Mouse (Mus musculus): ENCODE measurements at regions not wholly inside any gene's neighbourhood (a gene's known extent, or its start where the extent isn't known, plus 50 kb on each side); places are given as distances from the start of the nearest gene placed in this dataset.

DNA sequence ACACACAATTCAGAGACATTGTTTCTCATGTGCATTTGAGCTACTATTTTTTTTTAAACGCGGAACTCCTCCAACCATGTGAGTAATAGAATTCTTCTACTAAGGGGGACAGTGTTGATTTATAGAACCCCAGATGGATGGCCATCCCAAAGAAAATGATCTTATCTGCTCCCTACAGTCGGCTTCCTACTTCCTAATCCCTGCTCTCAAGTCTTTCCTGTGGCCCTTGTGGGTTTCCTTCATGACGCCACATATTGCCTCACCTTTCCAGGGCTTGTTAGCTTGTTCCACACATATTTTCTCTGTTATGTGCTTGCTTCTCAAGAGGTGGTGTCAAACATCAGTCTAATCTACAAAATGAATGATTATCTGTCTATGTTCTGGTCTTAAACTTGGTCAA is 651.9 kb upstream of the Sox9 start:
- Histone ChIP-seq H3K4me1 (ENCODE audit: control insufficient read depth, insufficient read depth, low read length) (no peaks in the 10 kb centered on the region), H3K4me3 (ENCODE audit: low read depth, low read length) (no peak overlapping the region), H3K9me3 (ENCODE audit: control insufficient read depth, low read length) (no peaks in the 10 kb centered on the region), H3K27me3 (replicated peaks; ENCODE audit: control insufficient read depth, insufficient read depth, low read length) (no peaks in the 10 kb centered on the region), H3K27ac (replicated peaks; ENCODE audit: low read depth, low read length) (no peak overlapping the region), H3K36me3 (ENCODE audit: control insufficient read depth, insufficient read depth, low read length) (no peaks in the 10 kb centered on the region), H3K9ac (ENCODE audit: low read depth, low read length) (no peak overlapping the region), H3K4me2 (ENCODE audit: low read depth, low read length) (no peak overlapping the region)
- WGBS, result 82% methylated on average over 4 of the region's 4 CpGs
- no peak for ATAC-seq (ENCODE audit: low read depth)
- DNase-seq (ENCODE audit: low spot score), result no peak

DNA sequence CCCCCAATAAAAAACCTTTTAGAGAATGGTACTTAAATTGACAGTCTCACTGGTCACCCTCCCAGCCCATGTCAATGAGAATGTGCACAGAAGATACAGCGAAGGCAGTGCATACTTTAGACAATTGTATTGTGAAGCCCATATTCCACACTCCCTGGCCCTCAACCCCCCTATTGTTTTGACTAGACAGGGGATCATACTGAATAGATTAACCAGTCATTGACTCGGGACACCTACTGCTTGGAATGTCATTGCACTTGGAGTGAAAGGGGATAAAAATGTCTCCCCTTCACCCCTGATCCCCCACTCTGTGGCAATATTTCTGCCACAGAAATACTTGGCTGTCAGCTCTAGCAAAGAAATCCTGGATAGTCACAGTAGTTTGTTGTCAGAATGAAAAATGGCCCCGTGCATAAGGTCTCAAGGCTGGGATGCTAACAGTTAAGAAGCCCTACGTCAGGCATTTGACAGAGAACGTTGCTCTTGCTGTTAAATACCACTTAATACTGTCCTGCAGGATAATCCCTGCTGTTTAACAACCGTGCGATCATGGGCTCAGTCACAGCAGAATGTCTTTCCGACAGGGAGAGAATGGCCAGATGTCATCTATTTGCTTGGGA is 644.5 kb upstream of the Sox9 start:
- Histone ChIP-seq H3K4me3 (ENCODE audit: low read depth, low read length) (no peak overlapping the region), H3K4me1 (ENCODE audit: control insufficient read depth, insufficient read depth, low read length) (peaks cover 14% of the 10 kb centered on the region; the same call in 1 of the 2 replicates), H3K27me3 (replicated peaks; ENCODE audit: control insufficient read depth, insufficient read depth, low read length) (peaks cover 5% of the 10 kb centered on the region; the same call in 1 of the 2 replicates), H3K4me2 (ENCODE audit: low read depth, low read length) (no peak overlapping the region), H3K9me3 (ENCODE audit: control insufficient read depth, low read length) (no peaks in the 10 kb centered on the region), H3K36me3 (ENCODE audit: control insufficient read depth, insufficient read depth, low read length) (no peaks in the 10 kb centered on the region), H3K9ac (ENCODE audit: low read depth, low read length) (no peak overlapping the region), H3K27ac (replicated peaks; ENCODE audit: low read depth, low read length) (no peak overlapping the region)
- ATAC-seq (ENCODE audit: low read depth), result no peak; the same call in 1 of the 2 replicates
- peak; percentile 50 for DNase-seq (ENCODE audit: low spot score)
- 11% methylated on average over 8 of the region's 8 CpGs for WGBS

DNA sequence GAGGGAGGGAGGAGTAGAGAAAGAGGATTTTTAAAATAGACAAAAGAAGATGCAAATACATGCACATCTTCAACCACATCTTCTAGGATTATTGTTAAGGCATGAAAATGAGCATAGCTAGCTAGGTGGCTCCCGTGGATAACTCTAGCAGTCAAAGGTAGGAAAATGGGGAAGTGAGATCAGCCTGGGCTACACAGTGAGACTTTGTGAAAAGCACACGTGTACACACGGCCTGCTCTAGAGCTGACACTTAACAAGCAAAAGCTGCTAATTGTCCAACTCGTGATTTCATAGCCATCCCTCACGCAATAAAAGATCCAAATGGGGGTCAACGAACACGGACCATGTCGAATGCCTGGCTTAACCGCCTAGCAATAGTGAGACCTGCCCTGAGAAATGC is 642.0 kb upstream of the Sox9 start:
- Histone ChIP-seq H3K36me3 (ENCODE audit: control insufficient read depth, insufficient read depth, low read length) (no peaks in the 10 kb centered on the region), H3K9me3 (ENCODE audit: control insufficient read depth, low read length) (no peaks in the 10 kb centered on the region), H3K4me2 (ENCODE audit: low read depth, low read length) (no peak overlapping the region), H3K27ac (replicated peaks; ENCODE audit: low read depth, low read length) (no peak overlapping the region), H3K4me1 (ENCODE audit: control insufficient read depth, insufficient read depth, low read length) (peaks cover 14% of the 10 kb centered on the region; the same call in 1 of the 2 replicates), H3K27me3 (replicated peaks; ENCODE audit: control insufficient read depth, insufficient read depth, low read length) (peaks cover 9% of the 10 kb centered on the region; the same call in 1 of the 2 replicates), H3K9ac (ENCODE audit: low read depth, low read length) (no peak overlapping the region), H3K4me3 (ENCODE audit: low read depth, low read length) (no peak overlapping the region)
- ATAC-seq (ENCODE audit: low read depth) (no peak), DNase-seq (ENCODE audit: low spot score) (no peak)
- 83% methylated on average over 9 of the region's 9 CpGs for WGBS

DNA sequence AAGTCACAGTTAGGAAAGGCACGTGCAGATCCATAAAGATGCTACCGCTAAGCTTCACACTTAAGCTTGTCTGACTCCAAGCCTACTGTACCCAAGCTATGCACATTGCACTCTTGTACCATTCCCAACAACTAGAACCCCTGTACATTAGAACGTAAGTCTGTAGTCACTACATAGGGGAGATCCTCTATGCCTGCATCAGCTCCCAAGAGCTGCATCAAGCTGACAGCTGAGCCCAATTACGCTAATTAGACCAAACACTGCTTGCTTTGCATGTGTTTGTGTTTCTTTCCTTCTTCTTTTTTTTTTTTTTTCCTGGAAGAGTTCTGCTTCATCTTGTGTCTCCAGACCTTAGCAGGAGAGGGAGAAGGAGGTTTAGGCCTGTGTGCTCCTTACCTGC is 641.5 kb upstream of the Sox9 start:
- Histone ChIP-seq H3K9ac (ENCODE audit: low read depth, low read length) (no peak overlapping the region), H3K27me3 (replicated peaks; ENCODE audit: control insufficient read depth, insufficient read depth, low read length) (peaks cover 10% of the 10 kb centered on the region; the same call in 1 of the 2 replicates), H3K4me3 (ENCODE audit: low read depth, low read length) (no peak overlapping the region), H3K4me1 (ENCODE audit: control insufficient read depth, insufficient read depth, low read length) (peaks cover 14% of the 10 kb centered on the region; the same call in 1 of the 2 replicates), H3K36me3 (ENCODE audit: control insufficient read depth, insufficient read depth, low read length) (no peaks in the 10 kb centered on the region), H3K27ac (replicated peaks; ENCODE audit: low read depth, low read length) (no peak overlapping the region), H3K9me3 (ENCODE audit: control insufficient read depth, low read length) (no peaks in the 10 kb centered on the region), H3K4me2 (ENCODE audit: low read depth, low read length) (no peak overlapping the region)
- 71% methylated on average over 4 of the region's 4 CpGs for WGBS
- ATAC-seq (ENCODE audit: low read depth) (peak; percentile 50; the same call in 1 of the 2 replicates), DNase-seq (ENCODE audit: low spot score) (peak; percentile 70)

DNA sequence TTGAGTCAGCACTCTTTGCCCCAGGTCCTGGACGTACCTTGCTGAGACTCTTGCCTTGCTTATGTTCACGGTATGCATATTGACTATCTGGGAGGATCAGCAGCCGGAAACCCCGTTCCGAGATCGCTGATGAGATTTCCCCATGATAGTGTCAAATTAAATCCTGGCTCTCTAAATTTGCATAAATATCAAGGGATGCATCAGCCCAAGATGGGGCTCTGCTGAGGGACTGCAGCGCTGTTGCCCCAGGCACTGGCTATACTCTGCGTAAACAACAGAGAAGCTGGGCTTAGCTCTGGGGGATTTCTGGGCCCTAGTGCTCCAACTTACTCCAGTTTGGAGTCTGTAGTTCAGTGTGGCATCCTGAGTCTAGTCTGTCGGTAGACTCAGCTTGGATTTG is 641.1 kb upstream of the Sox9 start:
- Histone ChIP-seq H3K9ac (ENCODE audit: low read depth, low read length) (no peak overlapping the region), H3K4me2 (ENCODE audit: low read depth, low read length) (no peak overlapping the region), H3K27ac (replicated peaks; ENCODE audit: low read depth, low read length) (no peak overlapping the region), H3K4me3 (ENCODE audit: low read depth, low read length) (no peak overlapping the region), H3K27me3 (replicated peaks; ENCODE audit: control insufficient read depth, insufficient read depth, low read length) (peaks cover 10% of the 10 kb centered on the region; the same call in 1 of the 2 replicates), H3K4me1 (ENCODE audit: control insufficient read depth, insufficient read depth, low read length) (peaks cover 14% of the 10 kb centered on the region; the same call in 1 of the 2 replicates), H3K36me3 (ENCODE audit: control insufficient read depth, insufficient read depth, low read length) (no peaks in the 10 kb centered on the region), H3K9me3 (ENCODE audit: control insufficient read depth, low read length) (no peaks in the 10 kb centered on the region)
- WGBS, result 48% methylated on average over 9 of the region's 9 CpGs
- ATAC-seq (ENCODE audit: low read depth) (peak; percentile 30; the same call in 1 of the 2 replicates), DNase-seq (ENCODE audit: low spot score) (peak; percentile 26)

DNA sequence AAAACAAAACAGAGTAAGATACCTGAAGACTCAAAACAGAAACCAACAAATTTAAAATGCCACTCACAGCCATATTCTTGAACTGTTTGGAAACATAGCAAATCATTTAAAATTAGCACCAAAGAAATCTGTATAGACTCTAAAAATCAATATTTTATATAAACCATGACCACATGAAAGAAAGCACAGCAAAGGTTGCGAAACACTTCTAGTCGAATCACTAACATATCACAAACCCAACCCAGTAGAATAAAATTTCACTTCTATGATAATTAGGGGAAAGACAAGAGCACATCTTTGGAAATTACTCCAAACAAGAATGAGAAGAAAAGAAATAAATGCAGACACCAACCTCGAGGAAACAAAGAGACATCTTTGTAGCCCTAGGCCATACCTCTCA is 630.0 kb upstream of the Sox9 start:
- Histone ChIP-seq H3K36me3 (ENCODE audit: control insufficient read depth, insufficient read depth, low read length) (no peaks in the 10 kb centered on the region), H3K9ac (ENCODE audit: low read depth, low read length) (no peak overlapping the region), H3K4me2 (ENCODE audit: low read depth, low read length) (no peak overlapping the region), H3K27ac (replicated peaks; ENCODE audit: low read depth, low read length) (no peak overlapping the region), H3K4me1 (ENCODE audit: control insufficient read depth, insufficient read depth, low read length) (peaks cover 5% of the 10 kb centered on the region; the same call in 1 of the 2 replicates), H3K9me3 (ENCODE audit: control insufficient read depth, low read length) (no peaks in the 10 kb centered on the region), H3K27me3 (replicated peaks; ENCODE audit: control insufficient read depth, insufficient read depth, low read length) (no peaks in the 10 kb centered on the region), H3K4me3 (ENCODE audit: low read depth, low read length) (no peak overlapping the region)
- ATAC-seq (ENCODE audit: low read depth) (no peak), DNase-seq (ENCODE audit: low spot score) (no peak)
- WGBS, result 76% methylated on average over 3 of the region's 3 CpGs

DNA sequence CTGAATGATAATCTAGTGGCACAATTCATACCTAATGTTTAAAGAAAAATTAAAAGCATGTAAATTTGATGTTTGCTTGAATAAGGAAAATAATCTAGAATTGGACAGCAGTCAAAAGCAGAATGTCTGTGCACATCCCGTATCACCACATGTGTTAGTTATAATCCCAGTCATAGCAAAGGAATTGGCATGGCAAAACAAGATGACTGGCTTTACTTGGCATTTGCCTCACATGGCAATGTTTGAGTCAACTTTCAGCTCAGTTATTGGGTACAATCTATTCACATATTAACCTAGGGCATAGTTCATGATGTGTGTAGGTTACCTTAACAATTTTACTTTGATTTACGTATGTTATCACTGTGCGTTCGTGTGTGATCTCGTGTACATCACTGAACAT is 628.8 kb upstream of the Sox9 start:
- no peaks in the 10 kb centered on the region for H3K27me3 ChIP-seq (replicated peaks; ENCODE audit: control insufficient read depth, insufficient read depth, low read length)
- H3K4me2 ChIP-seq (ENCODE audit: low read depth, low read length), result no peak overlapping the region
- H3K36me3 ChIP-seq (ENCODE audit: control insufficient read depth, insufficient read depth, low read length), result no peaks in the 10 kb centered on the region
- no peak overlapping the region for H3K9ac ChIP-seq (ENCODE audit: low read depth, low read length)
- no peak overlapping the region for H3K27ac ChIP-seq (replicated peaks; ENCODE audit: low read depth, low read length)
- no peaks in the 10 kb centered on the region for H3K9me3 ChIP-seq (ENCODE audit: control insufficient read depth, low read length)
- ATAC-seq (ENCODE audit: low read depth) (no peak), DNase-seq (ENCODE audit: low spot score) (no peak)
- WGBS, result 86% methylated on average over 5 of the region's 5 CpGs
- no peak overlapping the region for H3K4me3 ChIP-seq (ENCODE audit: low read depth, low read length)
- peaks cover 5% of the 10 kb centered on the region; the same call in 1 of the 2 replicates for H3K4me1 ChIP-seq (ENCODE audit: control insufficient read depth, insufficient read depth, low read length)

DNA sequence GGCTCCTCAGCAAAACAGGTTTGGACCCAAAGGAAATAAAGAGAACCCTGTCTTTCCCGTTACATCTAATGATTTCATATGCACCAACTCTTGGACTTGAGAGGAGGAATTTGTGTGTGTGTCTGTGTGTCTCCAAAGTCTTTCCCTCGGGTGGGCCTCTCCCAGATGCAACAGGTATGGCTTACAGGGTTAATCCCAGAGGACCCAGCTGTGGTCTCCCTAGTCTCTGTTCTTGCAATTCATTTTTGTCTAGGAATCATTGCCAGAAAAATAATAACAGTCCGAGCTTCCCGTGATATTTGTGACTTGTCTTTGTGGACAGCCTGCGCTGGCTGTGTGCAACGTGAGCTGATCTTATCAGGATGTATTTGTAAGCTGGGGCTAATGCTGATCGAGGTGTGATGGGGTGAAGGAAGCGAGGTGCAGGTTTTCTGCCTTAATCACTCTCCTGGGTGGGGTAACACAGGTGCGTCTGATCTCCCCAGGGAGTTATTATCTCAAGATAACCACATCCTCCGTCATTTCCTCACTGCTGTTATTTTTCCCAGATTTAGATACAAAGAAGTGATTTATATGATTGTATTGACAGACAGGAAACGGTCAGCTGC is 627.2 kb upstream of the Sox9 start:
- Histone ChIP-seq H3K36me3 (ENCODE audit: control insufficient read depth, insufficient read depth, low read length) (no peaks in the 10 kb centered on the region), H3K27ac (replicated peaks; ENCODE audit: low read depth, low read length) (no peak overlapping the region), H3K27me3 (replicated peaks; ENCODE audit: control insufficient read depth, insufficient read depth, low read length) (no peaks in the 10 kb centered on the region), H3K4me2 (ENCODE audit: low read depth, low read length) (peak overlapping the region; percentile 17; the same call in 1 of the 2 replicates), H3K9me3 (ENCODE audit: control insufficient read depth, low read length) (no peaks in the 10 kb centered on the region), H3K4me1 (ENCODE audit: control insufficient read depth, insufficient read depth, low read length) (peaks cover 5% of the 10 kb centered on the region; the same call in 1 of the 2 replicates), H3K4me3 (ENCODE audit: low read depth, low read length) (no peak overlapping the region), H3K9ac (ENCODE audit: low read depth, low read length) (no peak overlapping the region)
- peak; percentile 78; the same call in 1 of the 2 replicates for ATAC-seq (ENCODE audit: low read depth)
- peak; percentile 37 for DNase-seq (ENCODE audit: low spot score)
- 27% methylated on average over 11 of the region's 11 CpGs for WGBS
